Mouse (Mus musculus): ENCODE measurements around the gene Mllt10. TPM values are rescaled to one million over a fixed set of nuclear protein-coding genes. Genes with fewer than 3 reads are reported as not detected.

Mllt10 gene
- polyA plus RNA-seq (2012; rRNA removed): 26.1 and 30.9 TPM in 2 replicates

- DNase-seq (ENCODE audit: low read depth): no peak
Observed at GRCm38 (mm10) chr2:18055016-18055928, at the start of gene Mllt10. TSS of gene Mllt10 (plus strand) at chr2:18055237.

DNA sequence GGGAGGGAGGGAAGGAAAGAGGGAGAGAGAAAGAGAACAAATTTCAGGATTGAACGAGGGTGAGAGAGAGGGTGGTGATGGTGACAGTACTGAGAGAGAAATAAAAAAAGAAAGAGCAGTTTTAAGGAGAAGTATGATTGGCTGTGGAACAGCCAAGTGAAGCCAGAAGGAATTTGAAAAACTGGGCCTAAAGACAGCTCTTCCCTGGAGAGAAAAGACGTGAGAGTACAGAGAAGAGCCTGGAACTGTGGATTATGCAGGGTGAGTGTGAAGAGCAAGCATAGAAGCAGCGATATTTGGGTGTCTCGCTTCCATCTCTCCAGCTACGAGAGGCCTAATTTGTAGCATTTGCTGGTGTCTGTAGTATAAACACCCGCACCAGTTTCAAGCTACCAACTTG is 43.8 kb upstream of the Mllt10 start:
- DNase-seq (ENCODE audit: low read depth): no peak

GRCm38 (mm10) chr2:18012866-18013265 is 42.2 kb upstream of the Mllt10 start:
- DNase-seq (ENCODE audit: low read depth): no peak

DNA sequence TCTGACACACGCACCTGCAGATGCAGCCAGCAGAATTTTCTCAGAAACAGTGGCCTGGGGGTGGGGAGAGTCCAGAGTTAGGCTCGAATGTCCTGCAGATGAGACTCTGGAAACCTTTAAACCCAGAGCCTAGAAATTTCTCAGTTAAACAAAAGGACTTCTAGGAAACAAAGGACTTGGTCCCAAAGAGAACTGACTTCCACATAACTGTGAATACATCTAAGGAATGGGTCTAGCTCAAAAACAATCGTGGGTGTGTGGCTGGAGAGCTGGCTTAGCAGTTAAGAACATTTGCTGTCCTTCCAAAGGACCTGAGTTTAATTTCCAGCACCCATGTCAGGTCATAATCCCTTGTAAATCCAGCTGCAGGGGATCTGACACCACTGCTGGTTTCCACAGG is 39.5 kb upstream of the Mllt10 start:
- no peak for DNase-seq (ENCODE audit: low read depth)

DNA sequence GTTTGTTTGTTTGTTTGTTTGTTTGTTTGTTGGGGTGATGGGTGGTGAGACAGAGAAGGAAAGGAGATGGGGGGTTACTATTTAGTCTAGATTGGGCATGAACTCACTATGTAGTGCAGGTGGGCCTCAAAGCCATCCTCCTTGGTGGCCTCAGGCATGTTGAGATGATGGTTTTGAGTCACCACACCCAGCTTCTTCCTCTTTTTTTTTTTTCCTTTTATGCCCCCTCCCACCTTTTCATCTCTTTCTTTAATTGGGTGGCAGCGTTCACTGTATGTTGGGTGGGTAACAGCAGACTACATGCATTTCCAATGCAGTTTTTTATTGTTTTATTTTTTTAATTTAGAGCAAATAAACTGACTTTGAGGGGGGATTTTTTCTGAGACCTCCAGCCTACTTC is 38.4 kb upstream of the Mllt10 start:
- DNase-seq (ENCODE audit: low read depth): no peak

GRCm38 (mm10) chr2:18017321-18017720 is 37.7 kb upstream of the Mllt10 start:
- no peak for DNase-seq (ENCODE audit: low read depth)

GRCm38 (mm10) chr2:18019122-18019521 is 35.9 kb upstream of the Mllt10 start:
- DNase-seq (ENCODE audit: low read depth): no peak

GRCm38 (mm10) chr2:18022886-18023285 is 32.2 kb upstream of the Mllt10 start:
- DNase-seq (ENCODE audit: low read depth): no peak

- DNase-seq (ENCODE audit: low read depth): no peak
Observed at GRCm38 (mm10) chr2:18025116-18025515, 29.9 kb upstream of the Mllt10 start.

DNA sequence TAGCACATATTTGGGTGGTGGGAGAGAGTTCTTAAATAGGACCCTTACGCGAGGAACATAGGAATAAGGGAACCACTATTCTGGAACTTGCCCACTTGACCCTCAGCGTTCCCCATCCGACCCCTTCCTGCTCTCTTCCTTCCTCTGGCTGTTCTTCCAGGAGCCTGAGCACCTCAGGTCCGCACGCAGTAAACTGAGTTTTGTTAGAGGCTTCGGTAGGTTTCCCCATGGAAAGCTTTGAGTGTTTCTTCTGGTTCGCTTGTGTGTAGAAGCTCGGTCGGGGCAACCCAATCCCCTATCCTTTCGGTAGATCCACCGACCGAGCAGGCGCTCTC is 29.3 kb upstream of the Mllt10 start:
- DNase-seq (ENCODE audit: low read depth): no peak

DNA sequence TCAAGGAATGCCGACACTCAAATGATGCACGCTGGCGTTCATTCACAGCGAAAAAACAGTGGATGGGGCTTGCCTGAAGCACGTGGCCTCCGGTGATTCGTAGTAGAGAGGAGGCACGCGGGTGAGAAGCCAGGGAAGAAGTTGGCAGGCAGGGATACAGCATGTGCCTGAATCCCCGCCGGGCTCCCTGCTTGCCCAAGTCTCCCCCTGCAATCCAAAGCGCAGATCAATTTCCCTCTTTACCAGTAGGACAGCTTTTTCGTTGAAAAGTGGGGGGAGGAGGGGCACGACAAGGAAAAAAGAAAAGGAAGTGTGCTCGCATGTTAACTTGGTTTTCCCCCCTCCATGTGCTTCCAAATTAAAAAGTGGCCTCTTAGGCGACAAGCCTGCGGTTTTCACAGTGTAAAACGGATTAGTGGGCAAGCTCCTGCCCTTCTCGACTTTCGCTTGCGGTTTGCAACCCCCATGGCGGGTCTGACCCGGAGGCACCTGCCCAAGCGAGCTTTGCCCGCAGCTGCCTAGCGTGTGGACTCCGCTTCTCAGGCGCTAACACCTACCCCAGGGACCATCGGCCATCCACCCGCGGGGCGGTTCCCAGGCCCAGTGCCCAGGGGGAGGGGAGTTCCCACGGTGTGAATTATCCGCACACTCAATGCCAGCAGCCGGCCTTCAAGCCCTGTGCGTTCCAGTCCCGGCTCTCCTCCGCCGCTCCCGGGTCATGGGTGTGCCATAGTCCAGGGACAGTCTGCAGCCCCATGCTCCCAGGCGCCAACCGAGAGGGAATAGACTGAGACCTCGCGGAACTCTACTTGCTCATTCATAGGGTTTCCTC is 28.7 kb upstream of the Mllt10 start:
- no peak for DNase-seq (ENCODE audit: low read depth)

DNA sequence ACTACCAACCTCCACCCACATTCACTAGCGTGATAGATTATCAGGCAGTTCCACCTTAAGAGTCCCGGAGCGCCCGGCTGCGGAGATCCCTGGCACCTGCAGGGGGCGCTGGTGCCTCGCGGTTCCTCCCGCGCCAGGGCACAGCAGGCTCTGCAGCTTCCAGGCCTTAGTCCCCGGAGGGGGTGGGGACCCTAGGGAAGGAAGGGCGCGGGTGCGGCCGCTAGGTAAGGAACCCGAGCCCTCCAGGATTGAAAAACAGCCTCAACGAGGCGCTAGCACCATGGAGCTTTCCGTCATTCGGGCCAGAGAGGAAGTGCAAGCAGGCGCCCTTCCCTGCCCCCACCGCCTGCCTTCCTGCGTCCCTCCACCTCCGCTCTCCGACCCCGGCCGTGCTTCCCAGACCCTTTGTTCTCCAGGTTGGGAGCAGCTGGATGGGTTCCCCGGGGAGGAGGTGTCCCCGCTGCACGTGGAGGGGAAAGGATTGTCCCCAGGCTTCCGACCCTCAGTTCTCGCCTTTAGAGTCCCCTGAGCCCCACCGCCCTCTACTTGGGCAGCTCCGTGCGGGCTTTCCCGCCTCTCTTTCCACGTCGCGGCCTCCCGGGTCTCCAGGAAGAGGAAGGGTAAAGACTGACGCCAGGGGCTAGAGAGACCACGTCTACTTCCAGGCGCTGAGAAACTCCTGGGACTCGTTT is 27.4 kb upstream of the Mllt10 start:
- DNase-seq (ENCODE audit: low read depth): no peak

GRCm38 (mm10) chr2:18028140-18029021 is 26.7 kb upstream of the Mllt10 start:
- no peak for DNase-seq (ENCODE audit: low read depth)

- no peak for DNase-seq (ENCODE audit: low read depth)
Observed at GRCm38 (mm10) chr2:18029656-18030055, 25.4 kb upstream of the Mllt10 start.

DNA sequence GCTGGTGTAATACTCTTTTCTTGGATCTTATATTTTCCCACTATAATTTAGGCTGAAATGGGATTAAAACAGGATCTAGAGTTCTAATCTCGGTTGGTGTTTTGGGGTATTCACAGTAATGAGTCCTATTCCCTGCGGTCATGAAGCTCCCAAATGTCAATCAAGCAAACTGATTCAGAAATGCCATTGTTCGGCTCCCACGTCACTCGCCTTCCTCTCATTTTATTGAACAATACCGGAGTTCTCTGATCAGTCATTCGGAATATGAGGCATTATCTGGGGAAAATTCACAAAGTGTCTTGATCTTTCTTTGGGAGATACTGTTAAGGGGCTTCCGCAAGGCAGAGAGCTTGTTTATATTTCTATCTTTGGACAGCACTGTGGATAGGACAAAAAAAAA is 24.5 kb upstream of the Mllt10 start:
- no peak for DNase-seq (ENCODE audit: low read depth)

DNA sequence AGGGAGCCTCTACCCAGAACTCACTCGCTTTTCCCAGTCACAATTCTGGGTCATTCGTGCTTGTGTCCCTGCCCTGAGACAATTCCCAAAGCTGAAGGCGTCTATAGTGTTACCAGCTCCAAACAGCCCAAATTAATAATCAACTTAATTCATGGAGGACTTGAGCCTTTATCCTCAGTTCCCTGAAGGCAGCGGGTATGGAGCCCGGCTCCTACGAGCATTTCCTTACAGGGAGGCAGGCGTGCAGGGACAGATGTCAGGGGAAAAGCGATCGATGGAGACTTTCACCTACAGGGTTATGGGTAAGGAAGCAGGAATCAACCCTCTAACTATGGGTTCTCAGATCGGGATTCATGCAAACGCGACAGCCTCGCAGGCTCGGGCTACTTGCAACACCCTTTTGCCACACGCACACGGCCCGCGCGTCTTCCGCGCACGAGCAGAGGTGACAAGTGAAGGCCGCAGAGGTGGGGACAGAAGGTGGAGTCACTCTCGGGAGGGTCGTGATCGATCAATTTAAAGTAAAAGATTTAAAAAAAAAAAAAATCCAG is 23.7 kb upstream of the Mllt10 start:
- DNase-seq (ENCODE audit: low read depth): no peak

- DNase-seq (ENCODE audit: low read depth): no peak
Observed at GRCm38 (mm10) chr2:18031831-18032537, 23.1 kb upstream of the Mllt10 start.

DNA sequence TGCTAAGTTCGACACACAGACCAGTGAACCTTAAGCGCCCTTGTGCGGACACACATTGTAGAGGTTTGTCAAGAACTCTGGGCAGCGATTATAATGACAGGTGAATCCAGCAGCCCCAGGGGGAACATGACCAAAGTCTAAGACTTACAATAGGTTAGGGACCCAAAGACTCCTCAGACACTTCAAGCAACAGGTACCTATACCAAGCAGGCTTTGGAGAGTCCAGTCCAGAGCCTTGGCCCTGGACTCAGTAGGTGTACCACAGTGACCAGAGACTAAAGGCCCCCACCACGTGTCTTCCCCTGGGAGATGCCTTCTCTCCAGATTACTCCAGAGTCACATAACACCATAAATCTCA is 22.5 kb upstream of the Mllt10 start:
- no peak for DNase-seq (ENCODE audit: low read depth)

DNA sequence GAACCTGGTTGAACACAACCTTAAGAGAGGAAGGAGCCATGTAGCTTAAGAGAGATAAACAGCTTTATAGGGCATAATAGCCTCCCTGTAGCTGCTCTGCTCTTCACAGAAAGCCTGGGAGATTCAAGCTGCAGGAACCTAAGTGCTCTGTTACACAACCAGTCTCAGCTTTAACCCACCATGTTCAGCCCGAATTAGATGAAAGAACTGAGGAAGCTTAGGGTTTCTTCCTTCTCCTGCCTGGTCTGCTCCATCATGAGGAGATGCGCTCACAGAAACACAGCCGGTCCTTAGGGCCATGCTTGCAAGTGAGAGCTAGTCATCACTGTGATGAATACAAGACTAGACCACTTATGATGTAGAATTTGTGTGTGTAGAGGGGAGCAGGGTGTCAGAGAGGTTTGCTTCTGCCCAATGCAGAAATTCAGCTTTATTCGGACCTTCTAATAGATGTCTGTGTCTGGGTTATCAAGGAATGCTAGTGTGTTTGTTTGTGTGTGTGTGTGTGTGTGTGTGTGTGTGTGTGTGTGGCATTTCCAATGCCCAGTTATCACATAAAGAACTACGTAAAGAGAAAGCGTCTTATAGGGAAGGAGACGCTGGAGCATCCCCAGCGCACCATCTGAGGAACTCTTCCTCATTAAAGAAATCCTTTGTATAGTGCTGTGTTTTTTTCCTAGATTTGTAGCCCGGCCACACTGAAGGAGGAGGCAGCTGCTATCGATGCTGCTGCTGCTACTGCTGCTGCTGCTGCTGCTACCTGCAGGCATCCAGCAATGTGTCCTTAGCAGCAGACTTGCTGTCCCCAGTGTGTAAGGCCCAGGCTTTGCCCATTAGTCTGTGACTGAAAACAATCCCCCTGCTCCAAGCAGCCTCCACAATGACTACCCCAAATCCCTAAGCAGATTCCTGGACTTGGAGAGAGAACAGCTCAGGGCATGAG is 21.6 kb upstream of the Mllt10 start:
- DNase-seq (ENCODE audit: low read depth): no peak
